Mouse (Mus musculus) duodenum, adult 2 months (tissue): ENCODE data around the gene Trappc6b. TPM values are rescaled to one million over a fixed set of nuclear protein-coding genes. Genes with fewer than 3 reads are reported as not detected.

Experiments
- polyA plus RNA-seq: library from polyadenylated mRNA; depleted of rRNA; stranded (reverse); fragments of >200 nt; gene quantifications from 2 replicates; pipeline ENCODE4 v1.2.3, GENCODE M21; 2012; ENCODE audit warnings: low replicate concordance; rRNA removed

Gene Trappc6b
- polyA plus RNA-seq: 35.2 and 59.2 TPM in 2 replicates

DNA sequence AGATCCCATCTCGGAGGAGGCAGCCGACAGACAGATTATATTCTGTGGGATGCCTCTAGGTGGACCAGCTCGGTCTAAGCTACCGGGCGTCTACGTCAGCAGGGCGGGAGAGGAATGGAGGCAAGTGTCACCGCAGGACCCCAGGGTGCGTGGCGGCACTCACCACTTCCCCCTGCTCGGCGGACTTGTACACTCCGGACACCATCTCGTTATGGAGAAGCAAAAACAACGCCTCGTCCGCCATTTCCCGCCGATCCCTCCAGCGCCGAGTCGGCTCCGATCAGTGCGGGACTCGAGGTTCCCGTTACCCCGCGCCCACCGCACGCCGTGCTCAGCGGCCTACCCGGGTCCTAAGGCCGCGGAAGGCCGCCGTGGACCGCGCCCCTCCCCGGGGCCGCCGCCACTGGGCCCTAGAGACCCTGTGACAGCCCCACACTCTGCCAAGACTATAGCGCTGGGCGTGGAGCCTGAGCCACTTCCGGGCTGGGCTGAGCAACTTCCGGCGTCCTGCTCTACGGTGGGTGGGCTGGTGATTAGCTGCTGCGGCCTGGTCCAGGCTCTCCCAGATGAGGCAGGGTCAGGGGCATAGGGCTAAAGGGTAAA lies at the start of gene Trappc6b:
TSS of gene Trappc6b (minus strand) at position 480 of the 603 bp plus-strand sequence.

GRCm38 (mm10) chr12:59095104-59096025 lies 34.1 kb upstream of the Trappc6b start, which contains the start of gene Mia2:
Mia2 (plus strand) TSS chr12:59095799.

GRCm38 (mm10) chr12:59066448-59067077 lies 5.3 kb upstream of the Trappc6b start, which contains the start of gene Pnn:
Pnn (plus strand) TSS chr12:59066884.

DNA sequence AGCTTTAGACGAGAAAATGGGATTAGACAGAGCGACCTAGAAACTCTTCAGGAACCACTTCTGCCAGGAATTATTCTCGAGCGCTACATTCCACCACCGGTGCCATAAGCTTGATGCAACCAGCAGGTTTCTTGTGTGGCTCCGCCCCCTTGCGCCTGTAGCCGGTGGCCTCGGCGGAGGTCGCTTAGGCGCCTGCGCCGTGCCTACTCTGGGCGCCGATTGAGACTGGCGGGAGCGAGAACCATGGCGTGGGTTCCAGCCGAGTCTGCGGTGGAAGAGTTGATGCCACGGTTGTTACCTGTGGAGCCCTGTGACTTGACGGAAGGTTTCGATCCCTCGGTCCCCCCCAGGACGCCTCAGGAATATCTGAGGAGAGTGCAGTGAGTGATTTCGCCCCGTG lies 48.0 kb downstream of the Trappc6b start, which contains the start of gene Gemin2:
TSS of gene Gemin2 (plus strand) at position 160 of the 400 bp plus-strand sequence.

DNA sequence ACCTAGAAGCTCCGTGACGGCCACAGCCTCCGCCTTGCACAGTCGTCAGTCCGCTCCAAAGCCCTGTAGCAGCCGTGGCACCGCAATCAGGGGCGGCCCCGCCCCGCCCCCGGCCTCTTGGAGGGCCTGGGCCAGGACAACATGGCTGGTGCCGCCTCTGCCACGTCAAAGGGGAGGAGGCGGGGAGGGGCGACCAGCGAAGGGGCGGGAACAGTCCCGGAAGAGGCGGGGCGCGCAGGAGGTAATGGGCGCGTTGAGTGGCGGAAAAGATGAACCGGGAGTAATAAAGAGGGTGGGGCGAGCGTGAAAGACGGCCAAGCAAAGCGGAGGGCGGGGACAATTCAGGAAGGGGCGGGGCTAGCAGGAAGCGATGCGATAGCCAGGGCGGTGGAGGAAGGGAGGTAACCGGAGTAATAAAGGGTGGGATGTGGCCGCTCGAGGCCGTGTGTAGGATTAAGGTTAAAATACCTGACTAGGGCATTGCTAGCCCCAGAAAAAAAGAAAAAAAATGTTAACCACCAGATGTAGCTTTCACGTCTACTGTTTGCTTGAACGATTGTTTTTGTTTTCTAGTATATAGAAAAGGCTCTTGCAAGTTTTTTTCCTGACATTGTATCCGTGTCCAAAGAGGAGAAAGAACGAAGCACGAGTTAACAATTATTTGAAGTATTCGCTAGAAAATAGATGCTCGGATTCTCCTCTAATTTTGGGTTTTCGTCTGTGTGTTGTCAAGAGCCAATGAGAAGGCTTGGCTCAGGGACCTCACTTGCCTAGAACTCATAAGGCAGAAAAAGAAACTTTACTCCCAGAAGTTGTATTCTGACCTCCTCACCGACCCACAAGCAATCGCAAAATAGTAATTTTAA lies 49.2 kb downstream of the Trappc6b start, which contains the start of gene Sec23a:
TSS of gene Sec23a (minus strand) at position 174 of the 866 bp plus-strand sequence.

Other genes starting within 250 kb of the Trappc6b start
- gene Sec23a, start 49.5 kb downstream of the Trappc6b start, polyA plus RNA-seq: 17.7 and 18.4 TPM in 2 replicates
- gene Gemin2, start 48.1 kb downstream of the Trappc6b start, polyA plus RNA-seq: 1.1 and 1.3 TPM in 2 replicates
- gene Pnn, start 5.4 kb upstream of the Trappc6b start, polyA plus RNA-seq: 4.4 and 6.6 TPM in 2 replicates
- 45.8 and 47.5 TPM in 2 replicates for gene Mia2, start 34.3 kb upstream of the Trappc6b start, polyA plus RNA-seq
- 2.6 and 2.7 TPM in 2 replicates for gene Fbxo33, start 158.3 kb upstream of the Trappc6b start, polyA plus RNA-seq